ENCODE assay signal across 8 mouse cellular contexts in genomic region chr2:19682997-19683396, GRCm38 (mm10). TPM values are rescaled to one million over a fixed set of nuclear protein-coding genes. Genes with fewer than 3 reads are reported as not detected.
DNase-seq lines count a peak whose midpoint lies in the region; ATAC-seq and TF ChIP-seq lines count a peak whose summit lies in the region.

No protein-coding gene starts in this region.

- TF ChIP-seq POLR2A in ES-Bruce4 (IDR thresholded peaks at IDR 0.05; ENCODE audit: insufficient read depth, low read length), result no peak

- TF ChIP-seq EP300 in ES-Bruce4 (IDR thresholded peaks at IDR 0.05; ENCODE audit: insufficient read depth, low read depth, low read length), result no peak

- intact Hi-C loops in left cerebral cortex, postnatal 14 days (cut with DNase I), result no loop called here

- no peak overlapping the region for H3K27ac ChIP-seq in hindbrain, postnatal 0 days
- no peak overlapping the region for H3K27ac ChIP-seq in hindbrain, embryonic 11.5 days (ENCODE audit: low read depth, low read length)
- H3K27ac ChIP-seq in ES-Bruce4 (ENCODE audit: insufficient read depth, low read length), result no peak overlapping the region

- no peaks in the 10 kb centered on the region for H3K4me1 ChIP-seq in hindbrain, postnatal 0 days (ENCODE audit: insufficient read depth, low read length)
- H3K4me1 ChIP-seq in hindbrain, embryonic 11.5 days (replicated peaks; ENCODE audit: control insufficient read depth, insufficient read depth, low read length), result no peaks in the 10 kb centered on the region
- H3K4me1 ChIP-seq in ES-Bruce4 (ENCODE audit: control insufficient read depth, insufficient read depth, low read length), result no peaks in the 10 kb centered on the region

- no peak overlapping the region for H3K4me3 ChIP-seq in hindbrain, postnatal 0 days (ENCODE audit: low read length)
- no peak overlapping the region for H3K4me3 ChIP-seq in hindbrain, embryonic 11.5 days (ENCODE audit: low read depth, low read length)
- H3K4me3 ChIP-seq in ES-Bruce4 (ENCODE audit: low read depth, low read length), result no peak overlapping the region

- H3K4me2 ChIP-seq in hindbrain, postnatal 0 days (ENCODE audit: low read depth, low read length), result no peak overlapping the region
- no peak overlapping the region for H3K4me2 ChIP-seq in hindbrain, embryonic 11.5 days (replicated peaks; ENCODE audit: low read depth, low read length)

- H3K36me3 ChIP-seq in hindbrain, postnatal 0 days (ENCODE audit: insufficient read depth, low read length), result no peaks in the 10 kb centered on the region
- no peaks in the 10 kb centered on the region for H3K36me3 ChIP-seq in hindbrain, embryonic 11.5 days (ENCODE audit: control insufficient read depth, insufficient read depth, low read length)
- no peaks in the 10 kb centered on the region for H3K36me3 ChIP-seq in ES-Bruce4 (ENCODE audit: control insufficient read depth, insufficient read depth, low read length, poor library complexity, severe bottlenecking)

- H3K9me3 ChIP-seq in hindbrain, postnatal 0 days (ENCODE audit: low read length), result no peaks in the 10 kb centered on the region
- no peaks in the 10 kb centered on the region for H3K9me3 ChIP-seq in hindbrain, embryonic 11.5 days (ENCODE audit: control insufficient read depth, low read length)
- no peaks in the 10 kb centered on the region for H3K9me3 ChIP-seq in ES-Bruce4 (replicated peaks; ENCODE audit: control insufficient read depth, insufficient read depth, low read length, poor library complexity, severe bottlenecking)

- no peak for ATAC-seq in hindbrain, postnatal 0 days
- no peak for ATAC-seq in hindbrain, embryonic 11.5 days (ENCODE audit: low FRiP score)
- ATAC-seq in erythroid progenitor cell, adult 5-6 weeks (replicated peaks; ENCODE audit: low FRiP score, poor library complexity, severe bottlenecking), result peak; percentile 65
- ATAC-seq in frontal cortex, adult (ENCODE audit: low TSS enrichment), result no peak

- peak; percentile 41 for TF ChIP-seq CTCF in hindbrain, postnatal 0 days (IDR thresholded peaks at IDR 0.05; ENCODE audit: low read depth)
- peak; percentile 2 for TF ChIP-seq CTCF in ES-Bruce4 (IDR thresholded peaks at IDR 0.05; ENCODE audit: low read depth, low read length)

- DNase-seq in hindbrain, postnatal 0 days (ENCODE audit: low spot score), result no peak
- no peak for DNase-seq in hindbrain, embryonic 11.5 days (ENCODE audit: low spot score)
- DNase-seq in skeletal muscle tissue, adult 2 months (ENCODE audit: low read depth, low spot score), result peak; percentile 30
- no peak for DNase-seq in left cerebral cortex, postnatal 14 days (ENCODE audit: low spot score in 2 of 2)
- no peak for DNase-seq in layer of hippocampus, adult 18-20 months (ENCODE audit: low spot score in 2 of 2)

- no peaks in the 10 kb centered on the region for H3K27me3 ChIP-seq in hindbrain, postnatal 0 days (ENCODE audit: insufficient read depth, low read length)
- H3K27me3 ChIP-seq in hindbrain, embryonic 11.5 days (ENCODE audit: control insufficient read depth, insufficient read depth, low read length), result no peaks in the 10 kb centered on the region
- peaks cover 2% of the 10 kb centered on the region; the same call in 1 of the 2 replicates for H3K27me3 ChIP-seq in ES-Bruce4 (ENCODE audit: control insufficient read depth, insufficient read depth, low read length, poor library complexity, severe bottlenecking)

- WGBS in hindbrain, postnatal 0 days, result 55% methylated on average over 3 of the region's 3 CpGs
- WGBS in hindbrain, embryonic 11.5 days, result 48% methylated on average over 3 of the region's 3 CpGs

- no peak overlapping the region for H3K9ac ChIP-seq in hindbrain, postnatal 0 days (replicated peaks; ENCODE audit: low read length)
- no peak overlapping the region for H3K9ac ChIP-seq in hindbrain, embryonic 11.5 days (ENCODE audit: low read depth, low read length)
- no peak overlapping the region for H3K9ac ChIP-seq in ES-Bruce4 (ENCODE audit: low read depth, poor library complexity, severe bottlenecking)

RNA-seq across cellular contexts. Expression of gene Otud1, which starts 25.4 kb away (rescaled TPM):
- 7.9 and 12.9 TPM in 2 replicates for total RNA-seq in hindbrain, postnatal 0 days (2014; rRNA removed)
- 3.0 and 3.3 TPM in 2 replicates for polyA plus RNA-seq in hindbrain, postnatal 0 days (2015; fragmentation: Nextera tagmentation; extraction: Ambion mirVana)
- polyA plus RNA-seq in hindbrain, embryonic 11.5 days (2014; fragmentation: Nextera tagmentation; extraction: Ambion mirVana), result 1.3 and 1.4 TPM in 2 replicates
- polyA plus RNA-seq in ES-Bruce4 (2011; ENCODE audit: insufficient read depth, insufficient read length, low read depth, missing spikeins), result 10.7 and 12.4 TPM in 2 replicates
- total RNA-seq in erythroid progenitor cell, adult 5-6 weeks (2015; ENCODE audit: low replicate concordance), result 3.6 and 13.4 TPM in 2 replicates
- 3.7 and 6.5 TPM in 2 replicates for total RNA-seq in erythroid progenitor cell, adult 5-6 weeks (2017; ENCODE audit: low replicate concordance)
- 10 to 100 TPM; 19.5 to 21.9 TPM for total RNA-seq in left cerebral cortex, postnatal 14 days (2021)
- total RNA-seq in layer of hippocampus, adult 18-20 months (2021), result 10 to 100 TPM; 13.8 to 14.4 TPM
